8 mouse cellular contexts compared by ENCODE assay signal in genomic region chr9:110131525-110132197, GRCm38 (mm10). TPM values are rescaled to one million over a fixed set of nuclear protein-coding genes. Genes with fewer than 3 reads are reported as not detected.
DNase-seq lines count a peak whose midpoint lies in the region; ATAC-seq and TF ChIP-seq lines count a peak whose summit lies in the region.

No protein-coding gene starts in this region.

- TF ChIP-seq CTCF in gastrocnemius, adult 2 months (IDR thresholded peaks at IDR 0.05), result no peak
- TF ChIP-seq CTCF in hindbrain, postnatal 0 days (IDR thresholded peaks at IDR 0.05; ENCODE audit: low read depth), result no peak
- no peak for TF ChIP-seq CTCF in left cerebral cortex, adult 2 months (IDR thresholded peaks at IDR 0.05)

- peak; percentile 100 for DNase-seq in ZHBTc4 (ENCODE audit: low read depth, low spot score)
- peak; percentile 100 for DNase-seq in gastrocnemius, adult 2 months
- DNase-seq in hindbrain, postnatal 0 days (ENCODE audit: low spot score), result peak; percentile 100
- DNase-seq in left cerebral cortex, adult 2 months (ENCODE audit: extremely low spot score in 1 of 2, low spot score in 2 of 2), result peak; percentile 99
- DNase-seq in right cerebral cortex, adult 2 months (ENCODE audit: low spot score in 2 of 2), result peak; percentile 99
- DNase-seq in urinary bladder, postnatal 14 days (ENCODE audit: low spot score), result peak; percentile 100

- peak; percentile 98 for ATAC-seq in common myeloid progenitor, adult 5-6 weeks (replicated peaks; ENCODE audit: low read depth, poor library complexity, severe bottlenecking)
- ATAC-seq in hindbrain, postnatal 0 days, result peak; percentile 97
- peak; percentile 99 for ATAC-seq in megakaryocyte, adult 5-6 weeks (ENCODE audit: poor library complexity, severe bottlenecking)

- H3K9ac ChIP-seq in hindbrain, postnatal 0 days (replicated peaks; ENCODE audit: low read length), result peak overlapping the region; percentile 92

- peak overlapping the region; percentile 86 for H3K4me2 ChIP-seq in hindbrain, postnatal 0 days (ENCODE audit: low read depth, low read length)

- H3K27me3 ChIP-seq in hindbrain, postnatal 0 days (ENCODE audit: insufficient read depth, low read length), result no peaks in the 10 kb centered on the region

- H3K27ac ChIP-seq in gastrocnemius, adult 2 months, result peak overlapping the region; percentile 89
- H3K27ac ChIP-seq in hindbrain, postnatal 0 days, result peak overlapping the region; percentile 88
- peak overlapping the region; percentile 90 for H3K27ac ChIP-seq in left cerebral cortex, adult 2 months

- H3K9me3 ChIP-seq in hindbrain, postnatal 0 days (ENCODE audit: low read length), result no peaks in the 10 kb centered on the region

- peak overlapping the region; percentile 94 for H3K4me3 ChIP-seq in gastrocnemius, adult 2 months
- H3K4me3 ChIP-seq in hindbrain, postnatal 0 days (ENCODE audit: low read length), result peak overlapping the region; percentile 92
- H3K4me3 ChIP-seq in left cerebral cortex, adult 2 months, result peak overlapping the region; percentile 94

- H3K36me3 ChIP-seq in hindbrain, postnatal 0 days (ENCODE audit: insufficient read depth, low read length), result peaks cover 4% of the 10 kb centered on the region; the same call in 1 of the 2 replicates

- H3K4me1 ChIP-seq in hindbrain, postnatal 0 days (ENCODE audit: insufficient read depth, low read length), result peaks cover 22% of the 10 kb centered on the region

- intact Hi-C loops in gastrocnemius, adult 2 months (cut with DNase I), result no loop called here
- intact Hi-C loops in left cerebral cortex, adult 2 months (cut with DNase I), result loop anchor here (2.0 kb wide), 1 partner anchor 15 kb away; the partner anchor contains the start of genes Dhx30 and Smarcc1

- WGBS in hindbrain, postnatal 0 days, result under 1% methylated on average over 56 of the region's 64 CpGs

RNA-seq across cellular contexts. Expression of gene Dhx30, which starts 14.0 kb away (rescaled TPM):
- total RNA-seq in common myeloid progenitor, adult 5-6 weeks (2017), result 56.8 and 59.2 TPM in 2 replicates
- total RNA-seq in gastrocnemius, adult 2 months (2021), result 10 to 100 TPM; 28.2 to 35.5 TPM
- total RNA-seq in hindbrain, postnatal 0 days (2014; rRNA removed), result 133 and 211 TPM in 2 replicates
- 125 and 136 TPM in 2 replicates for polyA plus RNA-seq in hindbrain, postnatal 0 days (2015; fragmentation: Nextera tagmentation; extraction: Ambion mirVana)
- 100 to 1,000 TPM; 166 to 173 TPM for total RNA-seq in left cerebral cortex, adult 2 months (2021)
- 29.6 and 29.8 TPM in 2 replicates for total RNA-seq in megakaryocyte, adult 5-6 weeks (2015)
- total RNA-seq in megakaryocyte, adult 5-6 weeks (2017), result 25.4 and 27.1 TPM in 2 replicates

RNA-seq across cellular contexts. Expression of gene Smarcc1, which starts 14.2 kb away (rescaled TPM):
- total RNA-seq in common myeloid progenitor, adult 5-6 weeks (2017), result 110 and 146 TPM in 2 replicates
- total RNA-seq in gastrocnemius, adult 2 months (2021), result 10 to 100 TPM; 21.0 to 25.6 TPM
- 26.2 and 32.0 TPM in 2 replicates for total RNA-seq in hindbrain, postnatal 0 days (2014; rRNA removed)
- 58.0 and 59.5 TPM in 2 replicates for polyA plus RNA-seq in hindbrain, postnatal 0 days (2015; fragmentation: Nextera tagmentation; extraction: Ambion mirVana)
- total RNA-seq in left cerebral cortex, adult 2 months (2021), result 10 to 100 TPM; 68.6 to 74.8 TPM
- total RNA-seq in megakaryocyte, adult 5-6 weeks (2015), result 52.4 and 55.5 TPM in 2 replicates
- 27.4 and 45.0 TPM in 2 replicates for total RNA-seq in megakaryocyte, adult 5-6 weeks (2017)

Comparison
In these comparisons a context has a peak if more than half of its experiments do, and no peak if none do; other contexts are left out.
1. Peak in every context shown above with its lines: DNase-seq, ATAC-seq, H3K4me3 ChIP-seq and H3K27ac ChIP-seq.